Mouse (Mus musculus) bone marrow, adult 2 months (tissue): ENCODE measurements around the gene AC140267.1. TPM values are rescaled to one million over a fixed set of nuclear protein-coding genes. Genes with fewer than 3 reads are reported as not detected.
A peak's percentile ranks its signal among the peaks of the same experiment; 100 is the strongest.

ENCODE experiments used
- H3K27ac ChIP-seq: fragments of 200-500 bp; 2 replicates; pipeline ENCODE4 v1.5.1; 2012; ENCODE audit warnings: low read depth, mild to moderate bottlenecking, control low read depth, inconsistent platforms, low read length; ENCODE audit not compliant: control insufficient read depth, poor library complexity, insufficient read depth
- H3K4me1 ChIP-seq: fragments of 200-500 bp; 2 replicates; pipeline ENCODE4 v1.6.1; 2011; ENCODE audit warnings: low read length; ENCODE audit not compliant: control insufficient read depth, insufficient read depth
- H3K4me3 ChIP-seq: fragments of 200-500 bp; replicated peaks from 2 replicates; pipeline ENCODE3; 2011; ENCODE audit warnings: mild to moderate bottlenecking, low read depth, low read length, control low read depth; ENCODE audit not compliant: control insufficient read depth
- CTCF ChIP-seq: fragments of 200-500 bp; IDR thresholded peaks from 2 replicates; pipeline ENCODE4 v1.5.1; 2011; ENCODE audit warnings: low read length, control low read depth; ENCODE audit not compliant: control insufficient read depth, insufficient read depth
- POLR2A ChIP-seq: fragments of 200-500 bp; IDR thresholded peaks from 2 replicates; pipeline ENCODE4 v1.6.1; 2011; ENCODE audit warnings: low read depth, mild to moderate bottlenecking, control low read depth, low read length, borderline replicate concordance; ENCODE audit not compliant: control insufficient read depth
- WGBS: fragments of 180-500 bp; shearing (Covaris S2); methylation state at CpG from one replicate; pipeline ENCODE4 v1.1.7; 2018; 5-methylcytosine and 5-hydroxymethylcytosine counted together
- polyA plus RNA-seq: library from polyadenylated mRNA; stranded (reverse); fragments of >200 nt; gene quantifications from 2 replicates; pipeline ENCODE4 v1.2.4, GENCODE M21; 2011; ENCODE audit warnings: low replicate concordance; ENCODE audit not compliant: missing spikeins, insufficient read depth, insufficient read length

AC140267.1 gene
- polyA plus RNA-seq, 1 experiment = not detected

DNA sequence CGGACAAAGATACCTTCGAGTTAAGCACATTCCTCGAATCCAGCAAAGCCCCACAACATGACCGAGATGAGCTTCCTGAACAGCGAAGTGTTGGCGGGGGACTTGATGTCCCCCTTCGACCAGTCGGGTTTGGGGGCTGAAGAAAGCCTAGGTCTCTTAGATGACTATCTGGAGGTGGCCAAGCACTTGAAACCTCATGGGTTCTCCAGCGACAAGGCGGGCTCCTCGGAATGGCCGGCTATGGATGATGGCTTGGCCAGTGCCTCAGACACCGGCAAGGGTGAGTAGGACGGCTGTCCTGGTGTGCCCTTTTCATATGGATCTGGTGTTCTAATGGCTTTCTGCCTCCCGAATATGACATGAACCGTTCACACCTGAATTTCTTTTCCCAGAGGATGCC lies 20.6 kb downstream of the AC140267.1 start:
- no peak for TF ChIP-seq CTCF
- TF ChIP-seq POLR2A = no peak
- 8% methylated on average over 16 of the region's 16 CpGs for WGBS
- Histone ChIP-seq H3K4me1 (peaks cover 1% of the 10 kb centered on the region; the same call in 1 of the 2 replicates), H3K27ac (peak overlapping the region; percentile 76), H3K4me3 (peak overlapping the region; percentile 91)

DNA sequence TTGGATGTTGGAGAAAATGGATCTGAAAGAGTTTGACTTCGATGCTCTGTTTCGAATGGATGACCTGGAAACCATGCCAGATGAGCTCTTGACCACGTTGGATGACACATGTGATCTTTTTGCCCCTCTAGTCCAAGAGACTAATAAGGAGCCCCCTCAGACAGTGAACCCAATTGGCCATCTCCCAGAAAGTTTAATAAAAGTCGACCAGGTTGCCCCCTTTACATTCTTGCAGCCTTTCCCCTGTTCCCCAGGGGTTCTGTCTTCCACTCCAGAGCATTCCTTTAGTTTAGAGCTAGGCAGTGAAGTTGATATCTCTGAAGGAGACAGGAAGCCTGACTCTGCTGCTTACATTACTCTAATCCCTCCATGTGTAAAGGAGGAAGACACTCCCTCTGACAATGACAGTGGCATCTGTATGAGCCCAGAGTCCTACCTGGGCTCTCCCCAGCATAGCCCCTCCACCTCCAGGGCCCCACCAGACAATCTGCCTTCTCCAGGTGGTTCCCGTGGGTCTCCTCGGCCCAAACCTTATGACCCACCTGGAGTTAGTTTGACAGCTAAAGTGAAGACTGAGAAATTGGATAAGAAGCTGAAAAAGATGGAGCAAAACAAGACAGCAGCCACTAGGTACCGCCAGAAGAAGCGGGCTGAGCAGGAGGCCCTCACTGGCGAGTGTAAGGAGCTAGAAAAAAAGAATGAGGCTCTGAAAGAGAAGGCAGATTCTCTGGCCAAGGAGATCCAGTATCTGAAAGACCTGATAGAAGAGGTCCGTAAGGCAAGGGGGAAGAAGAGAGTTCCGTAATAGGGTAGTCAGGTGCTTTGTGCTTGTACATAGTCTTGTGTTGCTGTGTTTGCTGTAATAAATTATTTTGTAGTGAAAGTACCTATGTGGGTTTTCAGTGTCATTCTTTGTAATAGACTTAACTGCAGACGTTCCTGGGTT lies 21.3 kb downstream of the AC140267.1 start:
- 54% methylated on average over 12 of the region's 12 CpGs for WGBS
- H3K4me1 ChIP-seq = peaks cover 1% of the 10 kb centered on the region; the same call in 1 of the 2 replicates
- H3K4me3 ChIP-seq = peak overlapping the region; percentile 91
- TF ChIP-seq CTCF = no peak
- H3K27ac ChIP-seq = peak overlapping the region; percentile 76

DNA sequence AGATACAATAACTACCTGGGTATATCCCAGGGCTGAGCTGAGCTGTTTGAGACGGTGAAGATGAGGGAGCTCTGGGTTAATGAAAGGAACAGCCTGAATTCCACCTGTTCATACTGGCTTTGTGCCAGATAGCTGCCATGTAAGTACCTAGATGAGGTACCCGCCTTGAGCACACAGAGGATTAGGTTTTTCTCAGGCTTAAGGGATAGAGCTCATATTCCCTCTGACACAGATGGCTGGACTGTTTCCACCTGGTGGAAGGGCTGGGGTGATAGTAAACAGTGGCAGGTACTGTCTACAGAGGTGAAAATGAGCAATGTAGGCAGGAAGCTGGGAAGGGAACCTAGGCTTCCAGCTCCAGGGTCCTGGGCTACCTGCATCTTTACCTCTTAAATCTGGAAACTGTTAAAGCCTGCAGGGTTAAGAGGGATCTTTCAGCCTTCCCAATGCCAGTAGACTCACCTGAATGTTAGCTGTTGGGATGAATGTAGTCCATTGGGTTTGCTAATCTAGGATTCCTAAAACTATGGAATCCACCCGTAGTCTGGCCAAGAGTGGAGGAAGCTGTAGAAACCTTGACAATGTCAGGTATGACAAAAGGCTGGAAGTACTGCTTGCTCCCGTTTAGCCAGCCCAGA lies 22.1 kb downstream of the AC140267.1 start:
- H3K4me3 ChIP-seq = no peak overlapping the region
- TF ChIP-seq POLR2A (no peak), CTCF (no peak)

DNA sequence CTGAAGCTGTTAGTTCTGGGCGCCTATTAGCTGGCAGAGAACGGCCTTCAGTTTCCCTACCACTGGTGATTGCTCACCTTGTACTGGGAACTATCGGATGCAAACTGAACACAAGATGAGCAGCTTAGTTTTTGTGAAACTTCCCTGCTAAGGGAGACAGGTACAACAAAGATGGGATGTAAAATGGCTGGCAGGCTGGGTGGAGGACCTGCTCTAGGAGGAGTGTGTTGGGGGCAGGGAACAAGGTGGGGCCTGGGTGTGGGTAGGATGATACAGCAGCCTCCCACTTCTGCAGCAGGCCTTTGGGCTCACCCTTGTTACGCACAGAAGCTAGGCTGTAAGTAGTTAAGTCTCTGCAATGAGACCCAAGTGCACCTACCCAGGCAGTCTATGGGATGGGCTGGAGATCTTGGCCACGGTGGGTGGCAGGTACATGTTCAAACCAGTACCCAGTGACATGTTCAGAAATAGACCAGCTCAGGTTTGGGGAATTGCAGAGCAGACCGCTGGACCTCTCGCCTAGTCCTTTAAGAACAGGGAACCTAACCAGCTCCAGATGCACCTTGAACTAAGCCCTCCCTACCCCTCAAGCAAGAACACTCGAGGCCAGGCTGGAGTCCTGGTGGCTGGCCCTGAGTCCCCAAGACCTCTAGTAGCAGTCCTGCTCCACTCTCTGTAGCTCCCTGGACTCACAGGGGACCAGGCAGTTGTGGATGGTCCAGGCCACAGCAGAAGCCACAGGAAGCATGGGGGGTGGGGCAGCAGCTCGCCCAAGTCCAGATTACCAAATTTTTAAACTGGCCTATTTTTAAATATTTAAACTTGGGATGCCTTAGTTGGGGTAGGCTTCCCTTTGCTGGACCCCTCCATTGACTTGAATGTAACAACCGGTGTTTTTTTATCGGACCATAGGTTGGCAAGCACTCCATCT lies 22.9 kb downstream of the AC140267.1 start:
- Histone ChIP-seq H3K27ac (peak overlapping the region; percentile 62), H3K4me1 (peaks cover 1% of the 10 kb centered on the region; the same call in 1 of the 2 replicates), H3K4me3 (no peak overlapping the region)
- no peak for TF ChIP-seq POLR2A
- no peak for TF ChIP-seq CTCF
- WGBS = 57% methylated on average over 11 of the region's 11 CpGs

More for the DNA sequence above, 22.1 kb downstream of the AC140267.1 start:
- 34% methylated on average over 4 of the region's 4 CpGs for WGBS
- Histone ChIP-seq H3K27ac (peak overlapping the region; percentile 62), H3K4me1 (peaks cover 1% of the 10 kb centered on the region; the same call in 1 of the 2 replicates)

DNA sequence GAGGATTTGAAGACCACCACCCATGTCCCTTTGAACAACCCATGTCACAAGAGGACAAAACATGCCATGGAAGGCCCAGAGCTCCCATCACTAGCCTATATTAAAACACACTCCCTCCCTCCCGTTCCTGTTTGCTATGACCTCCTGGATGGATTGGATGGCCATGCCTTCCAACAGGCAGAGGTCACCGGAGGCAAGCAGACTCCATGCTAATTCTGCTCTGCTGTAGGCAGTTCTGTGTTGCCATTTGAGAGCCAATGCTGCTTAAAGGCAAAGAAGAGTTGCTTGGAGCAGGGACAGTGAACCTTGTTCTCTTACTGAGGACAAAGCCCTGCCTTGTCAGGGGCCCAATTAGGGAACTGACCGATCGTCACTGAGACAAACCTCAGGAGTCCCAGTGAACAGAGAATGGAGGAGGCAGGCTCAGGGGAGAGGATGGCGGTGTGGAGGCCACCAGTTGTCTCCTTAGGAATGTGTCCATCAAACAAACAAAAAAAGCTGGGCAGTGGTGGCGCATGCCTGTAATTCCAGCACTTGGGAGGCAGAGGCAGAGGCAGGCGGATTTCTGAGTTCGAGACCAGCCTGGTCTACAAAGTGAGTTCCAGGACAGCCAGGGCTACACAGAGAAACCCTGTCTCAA lies 23.9 kb downstream of the AC140267.1 start:
- peaks cover 1% of the 10 kb centered on the region; the same call in 1 of the 2 replicates for H3K4me1 ChIP-seq
- 87% methylated on average over 8 of the region's 8 CpGs for WGBS
- H3K4me3 ChIP-seq = no peak overlapping the region
- no peak overlapping the region for H3K27ac ChIP-seq
- no peak for TF ChIP-seq CTCF
- TF ChIP-seq POLR2A = no peak

DNA sequence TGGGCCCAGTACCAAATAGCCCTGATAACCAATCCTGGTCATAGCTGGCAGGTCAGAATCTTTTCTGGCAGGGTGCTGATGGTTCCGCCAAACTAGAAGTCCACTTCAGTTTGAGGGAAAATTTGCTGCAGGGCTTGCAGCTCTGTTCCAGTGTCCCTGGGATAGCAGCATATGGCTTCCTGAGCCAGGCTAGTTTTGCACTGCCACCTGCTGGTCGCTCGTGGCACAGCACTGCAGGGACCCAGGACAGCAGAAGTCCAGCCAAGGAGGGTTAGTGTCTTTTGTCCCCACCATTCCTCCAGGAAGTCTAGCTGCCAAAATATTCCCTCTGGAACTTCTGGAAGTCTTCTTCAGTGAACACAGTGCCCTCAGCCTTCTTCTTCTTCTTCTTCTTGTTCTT lies 25.0 kb downstream of the AC140267.1 start:
- Histone ChIP-seq H3K4me1 (peaks cover 1% of the 10 kb centered on the region; the same call in 1 of the 2 replicates), H3K4me3 (no peak overlapping the region), H3K27ac (no peak overlapping the region)
- peak; percentile 23; the same call in 1 of the 2 replicates for TF ChIP-seq POLR2A
- TF ChIP-seq CTCF = peak; percentile 99
- 13% methylated on average over 3 of the region's 3 CpGs for WGBS

DNA sequence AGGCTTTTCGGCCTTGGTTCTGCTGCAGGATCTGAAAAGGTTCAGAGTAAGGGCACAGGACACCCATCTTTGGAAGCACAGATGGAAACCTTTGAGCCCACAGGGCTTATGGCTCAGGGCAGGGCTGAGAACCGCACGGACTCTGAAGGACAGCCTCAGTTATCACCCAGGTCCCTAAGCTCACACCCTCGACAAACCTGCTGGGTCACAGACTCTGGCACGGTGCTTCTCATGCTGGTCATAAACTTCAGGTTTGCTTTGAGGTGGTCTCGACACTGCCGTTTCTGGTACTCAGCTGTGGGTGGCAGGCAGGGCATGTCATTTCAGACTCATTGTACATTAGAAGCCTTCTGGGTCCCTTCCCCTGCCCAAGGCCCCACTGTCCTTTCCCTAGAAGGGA lies 25.5 kb downstream of the AC140267.1 start:
- TF ChIP-seq POLR2A = no peak
- no peak for TF ChIP-seq CTCF
- WGBS = 90% methylated on average over 7 of the region's 7 CpGs
- Histone ChIP-seq H3K4me3 (no peak overlapping the region), H3K4me1 (peaks cover 1% of the 10 kb centered on the region; the same call in 1 of the 2 replicates), H3K27ac (no peak overlapping the region)
